Mouse (Mus musculus): ENCODE data around the gene Pex11g.

Pex11g gene

GRCm38 (mm10) chr8:3467006-3467885, at the start of gene Pex11g:
Gene Pex11g (minus strand): TSS chr8:3467680.
- peak; percentile 92 for DNase-seq

GRCm38 (mm10) chr8:3517117-3517495, 49.6 kb upstream of the Pex11g start:
- DNase-seq: no peak

GRCm38 (mm10) chr8:3516450-3517116, 49.1 kb upstream of the Pex11g start:
- peak; percentile 91 for DNase-seq

GRCm38 (mm10) chr8:3515771-3516417, 48.4 kb upstream of the Pex11g start:
- no peak for DNase-seq

GRCm38 (mm10) chr8:3515260-3515671, 47.8 kb upstream of the Pex11g start, which contains the start of gene Pnpla6:
Gene Pnpla6 (plus strand): TSS chr8:3515384.
- DNase-seq: peak; percentile 90 to 92

- no peak for DNase-seq
These were observed 47.3 kb upstream of the Pex11g start for GRCm38 (mm10) chr8:3514681-3515247.

- DNase-seq: no peak
These were observed 40.7 kb upstream of the Pex11g start for GRCm38 (mm10) chr8:3507979-3508754.

DNA sequence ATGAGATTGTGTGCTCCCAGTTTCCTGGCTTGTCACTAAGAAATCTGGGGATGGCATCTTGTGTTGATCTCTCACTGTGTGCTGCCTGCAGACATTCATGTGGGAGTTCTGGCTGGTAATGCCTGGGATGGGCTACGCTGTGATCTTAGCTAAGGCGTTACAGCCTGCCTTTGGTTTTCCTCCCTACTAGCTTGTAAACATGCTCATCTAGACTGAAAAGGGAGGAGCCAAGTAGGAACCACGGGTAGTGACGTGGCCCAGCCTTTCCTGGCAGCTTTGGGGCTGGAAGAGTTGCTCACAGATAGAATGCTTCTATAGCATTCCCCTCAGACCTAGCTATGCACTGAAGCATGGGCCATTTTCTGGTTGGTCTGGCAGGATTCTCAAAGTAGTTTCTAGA, 34.7 kb upstream of the Pex11g start:
- no peak for DNase-seq

GRCm38 (mm10) chr8:3500235-3501090, 33.0 kb upstream of the Pex11g start, which contains the start of gene Mcoln1:
Gene Mcoln1 (plus strand): TSS chr8:3500457.
- DNase-seq: peak; percentile 97 to 98

- no peak for DNase-seq
These were observed 32.3 kb upstream of the Pex11g start for GRCm38 (mm10) chr8:3499751-3500150.

GRCm38 (mm10) chr8:3498583-3498982, 31.1 kb upstream of the Pex11g start:
- DNase-seq: no peak

DNA sequence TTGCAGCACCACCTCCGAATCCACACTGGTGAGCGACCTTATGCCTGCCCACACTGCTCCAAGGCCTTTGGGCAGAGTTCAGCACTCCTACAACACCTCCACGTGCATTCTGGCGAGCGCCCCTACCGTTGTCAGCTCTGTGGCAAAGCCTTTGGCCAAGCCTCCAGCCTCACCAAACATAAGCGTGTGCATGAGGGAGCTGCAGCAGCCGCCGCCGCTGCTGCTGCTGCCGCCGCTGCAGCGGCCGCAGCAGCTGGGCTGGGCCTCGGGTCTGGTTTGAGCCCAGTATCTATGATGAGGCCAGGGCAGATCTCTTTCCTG, 28.9 kb upstream of the Pex11g start:
- DNase-seq: no peak

DNA sequence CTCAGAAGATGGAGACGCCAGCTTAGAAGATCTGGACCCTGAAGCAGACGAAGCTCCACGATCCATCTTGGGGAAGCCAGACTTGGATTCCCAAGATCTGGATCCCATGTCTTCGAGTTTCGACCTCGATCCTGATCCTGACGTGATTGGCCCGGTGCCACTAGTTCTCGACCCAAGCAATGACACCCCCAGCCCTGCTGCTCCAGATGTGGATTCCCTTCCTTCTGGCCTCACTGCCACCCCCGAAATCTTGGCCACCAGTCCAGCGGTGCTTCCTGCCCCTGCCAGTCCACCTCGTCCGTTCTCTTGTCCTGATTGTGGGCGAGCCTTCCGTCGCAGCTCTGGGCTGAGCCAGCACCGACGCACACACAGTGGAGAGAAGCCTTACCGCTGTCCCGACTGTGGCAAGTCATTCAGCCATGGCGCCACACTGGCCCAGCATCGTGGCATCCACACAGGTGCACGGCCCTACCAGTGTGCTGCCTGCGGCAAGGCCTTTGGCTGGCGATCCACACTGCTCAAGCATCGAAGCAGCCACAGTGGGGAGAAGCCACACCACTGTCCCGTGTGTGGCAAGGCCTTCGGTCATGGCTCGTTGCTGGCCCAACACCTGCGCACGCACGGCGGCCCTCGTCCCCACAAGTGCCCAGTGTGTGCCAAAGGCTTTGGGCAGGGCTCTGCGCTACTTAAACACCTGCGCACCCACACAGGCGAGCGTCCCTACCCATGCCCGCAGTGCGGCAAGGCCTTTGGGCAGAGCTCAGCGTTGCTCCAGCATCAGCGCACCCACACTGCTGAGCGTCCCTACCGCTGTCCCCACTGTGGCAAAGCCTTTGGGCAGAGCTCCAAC, 28.3 kb upstream of the Pex11g start:
- DNase-seq: no peak

GRCm38 (mm10) chr8:3493845-3494208, 26.3 kb upstream of the Pex11g start:
- no peak for DNase-seq

GRCm38 (mm10) chr8:3492901-3493844, 25.7 kb upstream of the Pex11g start, which contains the start of gene Zfp358:
Gene Zfp358 (plus strand): TSS chr8:3493138.
- peak; percentile 67 to 72 for DNase-seq

DNA sequence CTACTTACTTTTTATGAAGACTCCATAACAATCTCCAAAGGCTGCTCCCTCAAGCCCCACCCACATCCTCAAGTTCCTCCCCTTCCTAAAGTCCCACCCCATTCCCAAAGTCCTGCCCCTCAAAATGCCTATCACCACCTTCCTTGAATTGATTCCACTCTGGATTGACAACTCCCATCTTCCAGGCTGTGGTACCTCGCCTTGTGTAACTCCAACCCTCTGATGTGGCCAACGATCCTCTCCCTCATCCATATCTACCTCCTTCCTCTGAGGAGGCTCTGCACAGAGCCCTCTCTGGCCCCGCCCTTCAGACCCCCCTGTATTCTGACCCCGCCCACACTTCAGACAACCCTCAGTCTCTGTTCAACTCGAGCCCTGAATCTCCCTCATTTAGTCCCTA, 17.7 kb upstream of the Pex11g start:
- DNase-seq: no peak

DNA sequence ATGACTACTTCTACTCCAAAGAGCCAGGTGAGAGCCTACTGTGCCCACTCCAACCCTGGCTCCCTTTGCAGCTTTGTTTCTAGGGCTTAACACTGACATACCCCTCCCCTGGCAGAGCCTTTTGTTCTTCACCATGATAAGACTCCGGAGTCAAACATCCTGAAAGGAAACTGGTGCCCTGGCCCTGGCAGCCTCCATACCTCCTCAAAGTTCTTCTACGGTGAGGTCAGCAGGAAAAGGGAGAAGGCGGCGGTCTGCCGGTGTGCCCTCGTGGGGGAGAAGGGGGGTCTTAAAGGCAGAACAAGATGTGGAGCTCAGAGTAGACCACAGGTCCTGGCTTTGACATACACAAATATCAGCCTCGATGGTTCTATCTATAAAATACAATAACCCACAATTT, 16.1 kb upstream of the Pex11g start:
- DNase-seq: no peak

DNA sequence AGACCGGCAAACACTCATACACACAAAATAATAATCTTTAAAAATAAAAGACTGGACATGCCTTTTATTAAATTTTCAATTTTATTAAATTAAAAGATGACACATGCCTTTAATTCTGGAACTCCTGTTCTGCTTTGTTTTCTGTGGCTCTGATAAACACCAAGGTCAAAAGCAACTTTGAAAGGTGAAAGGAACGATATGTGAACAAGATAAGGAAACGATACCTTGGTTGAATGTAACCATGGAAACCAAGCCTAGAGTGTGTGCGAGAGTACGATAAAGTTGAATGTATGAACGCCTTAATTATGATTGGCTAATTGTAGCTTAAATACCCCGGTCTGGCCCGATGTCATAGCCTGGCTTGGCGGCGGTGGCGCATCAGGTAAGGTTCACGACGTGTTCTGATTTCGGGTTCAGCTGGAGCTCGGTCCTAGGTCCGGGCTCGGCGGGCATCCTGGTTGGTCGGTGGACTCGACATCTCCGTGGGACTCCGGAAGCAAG, 14.8 kb upstream of the Pex11g start:
- no peak for DNase-seq

- no peak for DNase-seq
These were observed 14.1 kb upstream of the Pex11g start for GRCm38 (mm10) chr8:3481605-3482004.

Measured in B cell, adult 2 months (primary cell).